Mouse (Mus musculus): Measurements from ENCODE around the gene Zfp40. TPM values are rescaled to one million over a fixed set of nuclear protein-coding genes. Genes with fewer than 3 reads are reported as not detected.
"Not testable (repeated sequence)": the region's sequence is repeated elsewhere in the genome, so short reads cannot be mapped to it uniquely, and the experiment has no call there.

Gene Zfp40
- polyA plus RNA-seq (2015; fragmentation: Nextera tagmentation; extraction: Ambion mirVana) = 12.9 and 16.2 TPM in 2 replicates

- H3K4me3 ChIP-seq = peak within 1 kb of the TSS; percentile 56
- peak within 1 kb of the TSS; percentile 71 for H3K4me2 ChIP-seq (replicated peaks)
- peak within 1 kb of the TSS; percentile 63 for H3K27ac ChIP-seq
- no peaks in the 10 kb centered on the region for H3K27me3 ChIP-seq
- 5% methylated on average over 27 of the region's 27 CpGs for WGBS
- ATAC-seq (ENCODE audit: low FRiP score, low read depth) = peak; percentile 100
- peaks cover 4% of the 10 kb centered on the region for H3K4me1 ChIP-seq
- H3K36me3 ChIP-seq = peaks cover 8% of the 10 kb centered on the region
- H3K9ac ChIP-seq = peak within 1 kb of the TSS; percentile 70
- H3K9me3 ChIP-seq = no peaks in the 10 kb centered on the region
Observed at GRCm38 (mm10) chr17:23192453-23193379, at the start of gene Zfp40. Gene Zfp40 (minus strand): TSS chr17:23193252.

- H3K27me3 ChIP-seq = no peaks in the 10 kb centered on the region
- H3K4me1 ChIP-seq = no peaks in the 10 kb centered on the region
- ATAC-seq (ENCODE audit: low FRiP score, low read depth) = no peak
- H3K36me3 ChIP-seq = no peaks in the 10 kb centered on the region
- H3K9me3 ChIP-seq = no peaks in the 10 kb centered on the region
- H3K4me3 ChIP-seq = no peak overlapping the region
- no peak overlapping the region for H3K9ac ChIP-seq
- no peak overlapping the region for H3K27ac ChIP-seq
- WGBS = 87% methylated on average over 2 of the region's 2 CpGs
- H3K4me2 ChIP-seq (replicated peaks) = no peak overlapping the region
Observed at GRCm38 (mm10) chr17:23218320-23218719, 25.3 kb upstream of the Zfp40 start.

- H3K9ac ChIP-seq, H3K4me1 ChIP-seq: not testable (repeated sequence)
- 5% methylated on average over 1 of the region's 1 CpGs for WGBS
Observed at GRCm38 (mm10) chr17:23199856-23200255, 6.8 kb upstream of the Zfp40 start.

GRCm38 (mm10) chr17:23193441-23193840, 389 bp upstream of the Zfp40 start:
- H3K27ac ChIP-seq = no peak overlapping the region
- H3K4me3 ChIP-seq = peak overlapping the region; percentile 56
- peaks cover 8% of the 10 kb centered on the region for H3K36me3 ChIP-seq
- peak; percentile 92 for ATAC-seq (ENCODE audit: low FRiP score, low read depth)
- 1% methylated on average over 11 of the region's 11 CpGs for WGBS
- H3K4me1 ChIP-seq = peaks cover 4% of the 10 kb centered on the region
- H3K9me3 ChIP-seq = no peaks in the 10 kb centered on the region
- H3K9ac ChIP-seq = peak overlapping the region; percentile 70
- H3K4me2 ChIP-seq (replicated peaks) = peak overlapping the region; percentile 69
- no peaks in the 10 kb centered on the region for H3K27me3 ChIP-seq

More at GRCm38 (mm10) chr17:23199856-23200255, 6.8 kb upstream of the Zfp40 start:
- not testable (repeated sequence) for H3K36me3 ChIP-seq; H3K27ac ChIP-seq; H3K27me3 ChIP-seq; H3K9me3 ChIP-seq; H3K4me2 ChIP-seq (replicated peaks); ATAC-seq (ENCODE audit: low FRiP score, low read depth); H3K4me3 ChIP-seq

- no peaks in the 10 kb centered on the region for H3K27me3 ChIP-seq
- H3K4me2 ChIP-seq (replicated peaks) = no peak overlapping the region
- ATAC-seq (ENCODE audit: low FRiP score, low read depth) = no peak
- no peak overlapping the region for H3K27ac ChIP-seq
- H3K36me3 ChIP-seq = peaks cover 35% of the 10 kb centered on the region
- no peak overlapping the region for H3K4me3 ChIP-seq
- no peaks in the 10 kb centered on the region for H3K9me3 ChIP-seq
- H3K9ac ChIP-seq = no peak overlapping the region
- WGBS = 88% methylated on average over 2 of the region's 2 CpGs
- peaks cover 4% of the 10 kb centered on the region for H3K4me1 ChIP-seq
Observed at GRCm38 (mm10) chr17:23187680-23188079, 5.4 kb downstream of the Zfp40 start.

Other genes with a start within 250 kb of the Zfp40 start
- gene Vmn2r-ps130, start 132.1 kb downstream of the Zfp40 start, polyA plus RNA-seq (2015; fragmentation: Nextera tagmentation; extraction: Ambion mirVana) = not detected in 2 replicates
- gene Vmn2r114, start 119.3 kb upstream of the Zfp40 start, polyA plus RNA-seq (2015; fragmentation: Nextera tagmentation; extraction: Ambion mirVana) = not detected in 2 replicates
- gene Vmn2r115, start 150.5 kb upstream of the Zfp40 start, polyA plus RNA-seq (2015; fragmentation: Nextera tagmentation; extraction: Ambion mirVana) = not detected in 2 replicates
- gene Vmn2r116, start 191.4 kb upstream of the Zfp40 start, polyA plus RNA-seq (2015; fragmentation: Nextera tagmentation; extraction: Ambion mirVana) = not detected in 2 replicates

Data from limb, embryonic 13.5 days (tissue).